Mouse (Mus musculus) intestine, embryonic 15.5 days (tissue): ENCODE measurements at regions not wholly inside any gene's neighbourhood (a gene's known extent, or its start where the extent isn't known, plus 50 kb on each side); places are given as distances from the start of the nearest gene placed in this dataset.

ENCODE experiments used
- ATAC-seq: fragments of 200-750 bp; cut with Nextera tagmentation; 2 replicates; pipeline ENCODE4 v1.8.0; 2017; ENCODE audit warnings: moderate TSS enrichment, moderate library complexity
- H3K27ac ChIP-seq: fragments of 300-500 bp; sonication (generic); 2 replicates; pipeline ENCODE4 v1.5.1; 2015; ENCODE audit warnings: mild to moderate bottlenecking, inconsistent platforms
- H3K27me3 ChIP-seq: fragments of 300-500 bp; sonication (generic); replicated peaks from 2 replicates; pipeline ENCODE4 v1.6.1; 2015; ENCODE audit warnings: inconsistent platforms
- H3K36me3 ChIP-seq: fragments of 300-500 bp; sonication (generic); 2 replicates; pipeline ENCODE4 v1.6.1; 2015; ENCODE audit warnings: inconsistent platforms
- H3K4me1 ChIP-seq: fragments of 300-500 bp; sonication (generic); replicated peaks from 2 replicates; pipeline ENCODE4 v1.6.1; 2015; ENCODE audit warnings: inconsistent platforms
- H3K4me2 ChIP-seq: fragments of 300-500 bp; sonication (generic); replicated peaks from 2 replicates; pipeline ENCODE4 v1.6.1; 2015; ENCODE audit warnings: mild to moderate bottlenecking, inconsistent platforms
- H3K4me3 ChIP-seq: fragments of 300-500 bp; sonication (generic); replicated peaks from 2 replicates; pipeline ENCODE4 v1.5.1; 2015; ENCODE audit warnings: inconsistent platforms
- H3K9ac ChIP-seq: fragments of 300-500 bp; sonication (generic); 2 replicates; pipeline ENCODE4 v1.6.1; 2015; ENCODE audit warnings: inconsistent platforms
- H3K9me3 ChIP-seq: fragments of 300-500 bp; sonication (generic); 2 replicates; pipeline ENCODE4 v1.6.1; 2016; ENCODE audit warnings: inconsistent platforms
- WGBS: fragments of 180-500 bp; shearing (Covaris S2); methylation state at CpG from one replicate; pipeline ENCODE4 v1.1.7; 2015; 5-methylcytosine and 5-hydroxymethylcytosine counted together

- WGBS, result 73% methylated on average over 11 of the region's 11 CpGs
- no peak overlapping the region for H3K9ac ChIP-seq
- no peaks in the 10 kb centered on the region for H3K4me1 ChIP-seq
- no peaks in the 10 kb centered on the region for H3K9me3 ChIP-seq
- no peaks in the 10 kb centered on the region for H3K27me3 ChIP-seq
- no peak for ATAC-seq
- no peak overlapping the region for H3K4me3 ChIP-seq
- H3K27ac ChIP-seq, result no peak overlapping the region
- H3K36me3 ChIP-seq, result no peaks in the 10 kb centered on the region
- H3K4me2 ChIP-seq, result no peak overlapping the region
These were observed 151.9 kb upstream of the Lmo4 start for GRCm38 (mm10) chr3:144356948-144357295.

GRCm38 (mm10) chr3:144356103-144356947 is 151.3 kb upstream of the Lmo4 start:
- ATAC-seq, result no peak
- 83% methylated on average over 17 of the region's 17 CpGs for WGBS
- H3K4me1 ChIP-seq, result no peaks in the 10 kb centered on the region

GRCm38 (mm10) chr3:144352559-144352958 is 147.5 kb upstream of the Lmo4 start:
- H3K27me3 ChIP-seq, result no peaks in the 10 kb centered on the region
- 90% methylated on average over 4 of the region's 4 CpGs for WGBS
- no peaks in the 10 kb centered on the region for H3K4me1 ChIP-seq
- no peak for ATAC-seq
- no peak overlapping the region for H3K9ac ChIP-seq
- H3K4me3 ChIP-seq, result no peak overlapping the region
- no peak overlapping the region for H3K4me2 ChIP-seq
- no peaks in the 10 kb centered on the region for H3K36me3 ChIP-seq
- no peak overlapping the region for H3K27ac ChIP-seq
- H3K9me3 ChIP-seq, result no peaks in the 10 kb centered on the region

More at GRCm38 (mm10) chr3:144356103-144356947, 151.3 kb upstream of the Lmo4 start:
- H3K9me3 ChIP-seq, result no peaks in the 10 kb centered on the region
- no peaks in the 10 kb centered on the region for H3K36me3 ChIP-seq
- H3K27ac ChIP-seq, result no peak overlapping the region
- no peak overlapping the region for H3K4me3 ChIP-seq
- no peaks in the 10 kb centered on the region for H3K27me3 ChIP-seq
- no peak overlapping the region for H3K9ac ChIP-seq
- no peak overlapping the region for H3K4me2 ChIP-seq

GRCm38 (mm10) chr3:144348431-144348830 is 143.4 kb upstream of the Lmo4 start:
- Histone ChIP-seq H3K4me3 (no peak overlapping the region), H3K4me2 (no peak overlapping the region), H3K9me3 (no peaks in the 10 kb centered on the region), H3K27ac (no peak overlapping the region), H3K36me3 (no peaks in the 10 kb centered on the region), H3K4me1 (no peaks in the 10 kb centered on the region), H3K9ac (no peak overlapping the region), H3K27me3 (no peaks in the 10 kb centered on the region)
- no peak for ATAC-seq
- 67% methylated on average over 9 of the region's 9 CpGs for WGBS

- H3K4me1 ChIP-seq, result no peaks in the 10 kb centered on the region
- H3K27ac ChIP-seq, result no peak overlapping the region
- no peak overlapping the region for H3K4me3 ChIP-seq
- no peaks in the 10 kb centered on the region for H3K27me3 ChIP-seq
- H3K9me3 ChIP-seq, result no peaks in the 10 kb centered on the region
- ATAC-seq, result no peak
- 54% methylated on average over 3 of the region's 3 CpGs for WGBS
- no peak overlapping the region for H3K4me2 ChIP-seq
- no peaks in the 10 kb centered on the region for H3K36me3 ChIP-seq
- no peak overlapping the region for H3K9ac ChIP-seq
These were observed 130.2 kb upstream of the Lmo4 start for GRCm38 (mm10) chr3:144335237-144335636.

GRCm38 (mm10) chr3:144334201-144334600 is 129.2 kb upstream of the Lmo4 start:
- Histone ChIP-seq H3K27me3 (no peaks in the 10 kb centered on the region), H3K36me3 (no peaks in the 10 kb centered on the region), H3K4me3 (no peak overlapping the region), H3K4me2 (no peak overlapping the region), H3K9ac (no peak overlapping the region), H3K27ac (no peak overlapping the region), H3K9me3 (no peaks in the 10 kb centered on the region), H3K4me1 (no peaks in the 10 kb centered on the region)
- 74% methylated on average over 5 of the region's 5 CpGs for WGBS
- no peak for ATAC-seq

GRCm38 (mm10) chr3:144332353-144332752 is 127.3 kb upstream of the Lmo4 start:
- WGBS, result 22% methylated on average over 5 of the region's 5 CpGs
- Histone ChIP-seq H3K4me2 (no peak overlapping the region), H3K9me3 (no peaks in the 10 kb centered on the region), H3K36me3 (no peaks in the 10 kb centered on the region), H3K4me3 (no peak overlapping the region), H3K27me3 (no peaks in the 10 kb centered on the region), H3K4me1 (no peaks in the 10 kb centered on the region), H3K27ac (no peak overlapping the region), H3K9ac (no peak overlapping the region)
- ATAC-seq, result no peak

- 49% methylated on average over 7 of the region's 7 CpGs for WGBS
- Histone ChIP-seq H3K9ac (no peak overlapping the region), H3K4me1 (no peaks in the 10 kb centered on the region), H3K27ac (no peak overlapping the region), H3K4me3 (no peak overlapping the region), H3K36me3 (no peaks in the 10 kb centered on the region), H3K4me2 (no peak overlapping the region), H3K27me3 (no peaks in the 10 kb centered on the region), H3K9me3 (no peaks in the 10 kb centered on the region)
- no peak for ATAC-seq
These were observed 124.1 kb upstream of the Lmo4 start for GRCm38 (mm10) chr3:144329117-144329516.

GRCm38 (mm10) chr3:144327235-144327760 is 122.3 kb upstream of the Lmo4 start:
- H3K9ac ChIP-seq, result no peak overlapping the region
- ATAC-seq, result no peak
- no peaks in the 10 kb centered on the region for H3K27me3 ChIP-seq
- no peak overlapping the region for H3K4me3 ChIP-seq
- no peaks in the 10 kb centered on the region for H3K4me1 ChIP-seq
- no peaks in the 10 kb centered on the region for H3K36me3 ChIP-seq
- H3K9me3 ChIP-seq, result no peaks in the 10 kb centered on the region
- no peak overlapping the region for H3K4me2 ChIP-seq
- 87% methylated on average over 8 of the region's 8 CpGs for WGBS
- H3K27ac ChIP-seq, result no peak overlapping the region

- H3K36me3 ChIP-seq, result no peaks in the 10 kb centered on the region
- no peaks in the 10 kb centered on the region for H3K27me3 ChIP-seq
- no peaks in the 10 kb centered on the region for H3K9me3 ChIP-seq
- H3K27ac ChIP-seq, result no peak overlapping the region
- no peak overlapping the region for H3K4me2 ChIP-seq
- no peaks in the 10 kb centered on the region for H3K4me1 ChIP-seq
- ATAC-seq, result no peak
- no peak overlapping the region for H3K9ac ChIP-seq
- 91% methylated on average over 2 of the region's 2 CpGs for WGBS
- H3K4me3 ChIP-seq, result no peak overlapping the region
These were observed 120.0 kb upstream of the Lmo4 start for GRCm38 (mm10) chr3:144324974-144325373.

- H3K36me3 ChIP-seq, result no peaks in the 10 kb centered on the region
- H3K9ac ChIP-seq, result no peak overlapping the region
- no peaks in the 10 kb centered on the region for H3K9me3 ChIP-seq
- WGBS, result 85% methylated on average over 3 of the region's 3 CpGs
- H3K4me1 ChIP-seq, result no peaks in the 10 kb centered on the region
- ATAC-seq, result no peak
- no peaks in the 10 kb centered on the region for H3K27me3 ChIP-seq
- H3K4me3 ChIP-seq, result no peak overlapping the region
- no peak overlapping the region for H3K4me2 ChIP-seq
- no peak overlapping the region for H3K27ac ChIP-seq
These were observed 118.5 kb upstream of the Lmo4 start for GRCm38 (mm10) chr3:144323524-144323923.

- H3K36me3 ChIP-seq, result no peaks in the 10 kb centered on the region
- 58% methylated on average over 11 of the region's 11 CpGs for WGBS
- H3K4me1 ChIP-seq, result no peaks in the 10 kb centered on the region
- H3K9me3 ChIP-seq, result no peaks in the 10 kb centered on the region
- H3K4me3 ChIP-seq, result no peak overlapping the region
- no peak overlapping the region for H3K4me2 ChIP-seq
- H3K9ac ChIP-seq, result no peak overlapping the region
- no peak for ATAC-seq
- H3K27me3 ChIP-seq, result no peaks in the 10 kb centered on the region
- H3K27ac ChIP-seq, result no peak overlapping the region
These were observed 114.6 kb upstream of the Lmo4 start for GRCm38 (mm10) chr3:144319468-144320205.
